7 mouse cellular contexts compared by ENCODE assay signal in the genomic region with DNA sequence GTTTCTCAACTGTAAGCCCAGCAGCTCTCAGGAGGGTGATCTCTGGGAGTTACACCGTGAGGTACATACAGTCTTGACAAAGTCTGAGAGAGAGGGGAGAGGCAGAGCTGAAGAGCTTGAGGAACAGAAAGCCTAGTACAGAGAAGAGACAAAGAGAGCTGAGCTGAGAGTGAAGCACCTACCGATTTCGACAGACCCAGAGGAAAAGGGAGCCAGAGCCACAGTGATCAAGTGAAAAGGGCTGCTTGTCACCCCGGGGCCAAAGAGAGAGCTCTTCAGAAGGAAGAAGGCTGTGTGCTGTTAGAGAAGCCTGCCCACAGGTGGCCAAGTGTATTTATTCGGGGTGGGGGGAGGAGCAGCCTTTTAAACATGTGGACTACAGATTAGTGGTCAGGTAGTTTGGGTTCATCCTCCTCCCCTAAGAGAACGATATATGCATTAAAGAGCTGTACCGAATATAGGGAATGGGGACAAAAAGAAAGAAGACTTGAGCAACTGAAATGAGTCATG. TPM values are rescaled to one million over a fixed set of nuclear protein-coding genes. Genes with fewer than 3 reads are reported as not detected.
DNase-seq lines count a peak whose midpoint lies in the region; ATAC-seq and TF ChIP-seq lines count a peak whose summit lies in the region.

A gene (minus strand): TSS at position 302 of the 510 bp plus-strand sequence.

- no peak for TF ChIP-seq POLR2A in CH12.LX (IDR thresholded peaks at IDR 0.05; ENCODE audit: low read depth, low read length)

- no peaks in the 10 kb centered on the region for H3K36me3 ChIP-seq in CH12.LX (replicated peaks in 1 of 2; ENCODE audit: control insufficient read depth in 1 of 2, insufficient read depth in 1 of 2, low read length in 1 of 2)
- H3K36me3 ChIP-seq in embryonic facial prominence, embryonic 13.5 days: no peaks in the 10 kb centered on the region
- H3K36me3 ChIP-seq in limb, embryonic 11.5 days (ENCODE audit: control insufficient read depth, insufficient read depth, low read length): no peaks in the 10 kb centered on the region
- H3K36me3 ChIP-seq in neural tube, embryonic 12.5 days: no peaks in the 10 kb centered on the region

- peak within 1 kb of the TSS; percentile 90 for H3K4me2 ChIP-seq in CH12.LX (ENCODE audit: insufficient read depth, low read depth, poor library complexity, severe bottlenecking)
- H3K4me2 ChIP-seq in embryonic facial prominence, embryonic 13.5 days: peak within 1 kb of the TSS; percentile 80
- peak within 1 kb of the TSS; percentile 87 for H3K4me2 ChIP-seq in limb, embryonic 11.5 days (ENCODE audit: low read depth, severe bottlenecking)
- H3K4me2 ChIP-seq in neural tube, embryonic 12.5 days (replicated peaks): peak within 1 kb of the TSS; percentile 78

- peaks cover 15% of the 10 kb centered on the region for H3K27me3 ChIP-seq in CH12.LX (replicated peaks)
- H3K27me3 ChIP-seq in embryonic facial prominence, embryonic 13.5 days: no peaks in the 10 kb centered on the region; the same call in 1 of the 2 replicates
- H3K27me3 ChIP-seq in limb, embryonic 11.5 days (ENCODE audit: control insufficient read depth, insufficient read depth, low read length): no peaks in the 10 kb centered on the region
- 0 out of 2 replicates have a peak, but pooled peaks cover 6% of the 10 kb centered on the region for H3K27me3 ChIP-seq in neural tube, embryonic 12.5 days (replicated peaks)

- dilution Hi-C loops in CH12.LX (cut with MboI; ENCODE audit: extremely low pct_ligation_motif_present, extremely low pct_unique_long_range_greater_than_20kb, low sequenced_read_pairs): no loop called here

- peaks cover 0 to 5% of the 10 kb centered on the region in 2 experiments; a peak in 1 of 4 replicates for H3K4me1 ChIP-seq in CH12.LX (ENCODE audit: control insufficient read depth in 1 of 2, insufficient read depth in 2 of 2)
- peaks cover 15% of the 10 kb centered on the region for H3K4me1 ChIP-seq in embryonic facial prominence, embryonic 13.5 days
- peaks cover 4% of the 10 kb centered on the region; the same call in 1 of the 2 replicates for H3K4me1 ChIP-seq in limb, embryonic 11.5 days (ENCODE audit: control insufficient read depth, insufficient read depth, low read length)
- peaks cover 16% of the 10 kb centered on the region for H3K4me1 ChIP-seq in neural tube, embryonic 12.5 days

- peak; percentile 51 to 53 for DNase-seq in B cell, adult 2 months
- DNase-seq in CH12.LX (ENCODE audit: extremely low read depth): peak; percentile 76
- DNase-seq in limb, embryonic 11.5 days (ENCODE audit: low spot score): peak; percentile 39
- DNase-seq in cerebellum, adult 8-10 months: no peak
- no peak for DNase-seq in ovary, adult 18-20 months (ENCODE audit: low spot score)

- peak within 1 kb of the TSS; percentile 27 for H3K9ac ChIP-seq in CH12.LX (ENCODE audit: insufficient read depth, low read depth)
- peak within 1 kb of the TSS; percentile 71 for H3K9ac ChIP-seq in embryonic facial prominence, embryonic 13.5 days
- peak within 1 kb of the TSS; percentile 27; the same call in 1 of the 2 replicates for H3K9ac ChIP-seq in limb, embryonic 11.5 days (ENCODE audit: low read length)
- H3K9ac ChIP-seq in neural tube, embryonic 12.5 days: peak within 1 kb of the TSS; percentile 26

- in situ Hi-C loops in CH12.LX (cut with MboI; ENCODE audit: low pct_ligation_motif_present, low pct_unique_long_range_greater_than_20kb, low sequenced_read_pairs): no loop called here

- no peaks in the 10 kb centered on the region for H3K79me2 ChIP-seq in CH12.LX (replicated peaks; ENCODE audit: control insufficient read depth, extremely low read depth, insufficient read depth, poor library complexity, severe bottlenecking)

- H3K9me3 ChIP-seq in CH12.LX (replicated peaks; ENCODE audit: low read length): no peaks in the 10 kb centered on the region
- H3K9me3 ChIP-seq in embryonic facial prominence, embryonic 13.5 days: no peaks in the 10 kb centered on the region
- no peaks in the 10 kb centered on the region for H3K9me3 ChIP-seq in limb, embryonic 11.5 days (ENCODE audit: control insufficient read depth, low read length)
- H3K9me3 ChIP-seq in neural tube, embryonic 12.5 days: no peaks in the 10 kb centered on the region

- TF ChIP-seq RAD21 in CH12.LX (IDR thresholded peaks at IDR 0.05; ENCODE audit: low read depth, low read length): no peak; the same call in 1 of the 2 replicates

- peak within 1 kb of the TSS; percentile 24; the same call in 1 of the 2 replicates for H3K27ac ChIP-seq in CH12.LX (ENCODE audit: insufficient read depth, low read depth)
- H3K27ac ChIP-seq in embryonic facial prominence, embryonic 13.5 days: no peak within 1 kb of the TSS
- no peak within 1 kb of the TSS for H3K27ac ChIP-seq in limb, embryonic 11.5 days (replicated peaks; ENCODE audit: low read depth, low read length)
- H3K27ac ChIP-seq in neural tube, embryonic 12.5 days: no peak within 1 kb of the TSS

- WGBS in embryonic facial prominence, embryonic 13.5 days: 1% methylated on average over 7 of the region's 7 CpGs
- WGBS in limb, embryonic 11.5 days: under 1% methylated on average over 7 of the region's 7 CpGs
- WGBS in neural tube, embryonic 12.5 days: 1% methylated on average over 7 of the region's 7 CpGs

- peak within 1 kb of the TSS; percentile 53 to 71 (median 56) for H3K4me3 ChIP-seq in CH12.LX (replicated peaks in 1 of 3; ENCODE audit: low read depth in 2 of 3, low read length in 2 of 3, poor library complexity in 1 of 3)
- H3K4me3 ChIP-seq in embryonic facial prominence, embryonic 13.5 days: peak within 1 kb of the TSS; percentile 53
- peak within 1 kb of the TSS; percentile 45 for H3K4me3 ChIP-seq in limb, embryonic 11.5 days (ENCODE audit: low read depth, low read length)
- peak within 1 kb of the TSS; percentile 58 for H3K4me3 ChIP-seq in neural tube, embryonic 12.5 days

- no peak for TF ChIP-seq EP300 in CH12.LX (IDR thresholded peaks at IDR 0.05; ENCODE audit: low read length)

- no peak for ATAC-seq in embryonic facial prominence, embryonic 13.5 days (ENCODE audit: insufficient number of reproducible peaks, insufficient read depth, low FRiP score, low TSS enrichment, low read depth)
- no peak for ATAC-seq in limb, embryonic 11.5 days (ENCODE audit: insufficient number of reproducible peaks, low FRiP score, low TSS enrichment, low read depth)
- no peak for ATAC-seq in neural tube, embryonic 12.5 days (ENCODE audit: low FRiP score, low read depth)

- TF ChIP-seq CTCF in CH12.LX (conservative IDR thresholded peaks at IDR 0.05 in 1 of 2, IDR thresholded peaks at IDR 0.05 in 1 of 2; ENCODE audit: low read depth in 2 of 2, low read length in 2 of 2): peak in 1 of 2 experiments; percentile 45; a peak in 2 of 4 replicates

TF ChIP-seq in CH12.LX, 34 proteins besides CTCF, POLR2A, EP300 and RAD21:
- no peak for TF ChIP-seq HCFC1 (IDR thresholded peaks at IDR 0.05; ENCODE audit: low read depth, low read length)
- TF ChIP-seq UBTF (IDR thresholded peaks at IDR 0.05; ENCODE audit: low read depth, low read length): peak; percentile 50
- peak; percentile 64 for TF ChIP-seq SIN3A (IDR thresholded peaks at IDR 0.05; ENCODE audit: low read length)
- 0 out of 2 replicates have a peak, but pooled peaks have one; percentile 6 for TF ChIP-seq IRF4 (IDR thresholded peaks at IDR 0.05; ENCODE audit: low read depth, low read length)
- TF ChIP-seq ZC3H11A (IDR thresholded peaks at IDR 0.05; ENCODE audit: low read depth, low read length): no peak
- TF ChIP-seq MXI1 (IDR thresholded peaks at IDR 0.05; ENCODE audit: low read depth, low read length): peak; percentile 77
- TF ChIP-seq MAZ (IDR thresholded peaks at IDR 0.05; ENCODE audit: low read depth, low read length): peak; percentile 70
- TF ChIP-seq JUND (conservative IDR thresholded peaks at IDR 0.05; ENCODE audit: low read depth, low read length): 0 out of 2 replicates have a peak, but pooled peaks have one; percentile 10
- TF ChIP-seq TBP (conservative IDR thresholded peaks at IDR 0.05; ENCODE audit: low read depth, low read length): peak; percentile 80; the same call in 1 of the 2 replicates
- TF ChIP-seq SMC3 (IDR thresholded peaks at IDR 0.05; ENCODE audit: low read depth, low read length): 0 out of 2 replicates have a peak, but pooled peaks have one; percentile 4
- TF ChIP-seq MYC (IDR thresholded peaks at IDR 0.05; ENCODE audit: low read depth, low read length): peak; percentile 62; the same call in 1 of the 2 replicates
- no peak for TF ChIP-seq NRF1 (IDR thresholded peaks at IDR 0.05; ENCODE audit: low read depth, low read length)
TF ChIP-seq in CH12.LX: peak in this region for 9.

RNA-seq across cellular contexts. Expression of the gene that starts here (rescaled TPM):
- total RNA-seq in CH12.LX (2012; rRNA removed): 0.38 and 0.51 TPM in 2 replicates
- 0.20 TPM in 2 replicates for total RNA-seq in CH12.LX (2014; rRNA removed)
- 0.08 and 0.21 TPM in 2 replicates for polyA plus RNA-seq in CH12.LX (2012; ENCODE audit: insufficient read length, low read depth)
- polyA plus RNA-seq in embryonic facial prominence, embryonic 13.5 days (2015; fragmentation: Nextera tagmentation; extraction: Ambion mirVana): not detected in 2 replicates
- polyA plus RNA-seq in limb, embryonic 11.5 days (2014; fragmentation: Nextera tagmentation; extraction: Ambion mirVana): not detected in 2 replicates
- polyA plus RNA-seq in neural tube, embryonic 12.5 days (2016; fragmentation: Nextera tagmentation; extraction: Ambion mirVana): not detected in 2 replicates

Comparison
In these comparisons a context has a peak if more than half of its experiments do, and no peak if none do; other contexts are left out.
1. Peak in DNase-seq, H3K4me3 ChIP-seq, H3K27ac ChIP-seq, H3K9ac ChIP-seq and H3K4me2 ChIP-seq in CH12.LX; RNA of the gene not detected or under 1 TPM.
2. Peak in DNase-seq, H3K4me3 ChIP-seq, H3K9ac ChIP-seq and H3K4me2 ChIP-seq in limb, embryonic 11.5 days; RNA of the gene not detected or under 1 TPM.
3. DNase-seq: peak in B cell, adult 2 months (2 of 2); none in cerebellum, adult 8-10 months (single experiment) and ovary, adult 18-20 months (single experiment).
4. Peak in every context shown above with its lines, with median percentiles within 50 percentile points of each other: H3K4me2 ChIP-seq, H3K4me3 ChIP-seq and H3K9ac ChIP-seq.